Mouse (Mus musculus) lung, postnatal 0 days (tissue): ENCODE measurements at regions not wholly inside any gene's neighbourhood (a gene's known extent, or its start where the extent isn't known, plus 50 kb on each side); places are given as distances from the start of the nearest gene placed in this dataset.

Experiments
- CTCF ChIP-seq: IDR thresholded peaks from 2 replicates; pipeline ENCODE4 v1.5.1; 2016; ENCODE audit warnings: antibody characterized with exemption, mild to moderate bottlenecking
- EP300 ChIP-seq: IDR thresholded peaks from 2 replicates; pipeline ENCODE4 v1.6.1; 2016; ENCODE audit warnings: antibody characterized with exemption, mild to moderate bottlenecking, control low read depth

GRCm38 (mm10) chrX:21801834-21802233 is 56.9 kb upstream of the Gm28269 start:
- TF ChIP-seq EP300 (no peak), CTCF (no peak)
